Mouse (Mus musculus): Measurements from ENCODE around the gene Akap8.
A peak's percentile ranks its signal among the peaks of the same experiment; 100 is the strongest.

The Akap8 gene

DNA sequence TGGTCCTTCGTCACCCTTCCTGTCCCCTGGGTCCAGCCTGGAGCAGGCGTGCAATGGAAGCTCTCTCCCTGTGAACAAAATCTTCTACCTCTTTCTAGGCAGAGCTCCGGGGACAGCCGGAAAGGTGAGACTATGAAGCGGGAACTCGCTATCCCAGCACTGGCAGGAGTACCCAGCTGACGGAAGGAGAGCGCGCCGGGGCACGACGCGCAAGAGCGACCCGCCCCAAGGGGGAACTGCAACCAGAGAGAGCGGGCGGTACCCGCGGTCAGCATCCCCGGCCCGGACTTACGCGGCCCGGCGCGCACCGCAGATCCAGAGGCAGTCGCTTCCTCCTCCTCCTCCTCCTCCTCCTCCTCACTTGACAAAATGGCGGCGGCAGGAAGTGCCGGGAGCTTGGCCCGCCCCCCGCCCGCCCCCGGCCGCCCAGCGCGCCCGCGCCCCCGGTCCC, 37.2 kb downstream of the Akap8 start:
- peak; percentile 73 for DNase-seq (ENCODE audit: low read depth)

DNA sequence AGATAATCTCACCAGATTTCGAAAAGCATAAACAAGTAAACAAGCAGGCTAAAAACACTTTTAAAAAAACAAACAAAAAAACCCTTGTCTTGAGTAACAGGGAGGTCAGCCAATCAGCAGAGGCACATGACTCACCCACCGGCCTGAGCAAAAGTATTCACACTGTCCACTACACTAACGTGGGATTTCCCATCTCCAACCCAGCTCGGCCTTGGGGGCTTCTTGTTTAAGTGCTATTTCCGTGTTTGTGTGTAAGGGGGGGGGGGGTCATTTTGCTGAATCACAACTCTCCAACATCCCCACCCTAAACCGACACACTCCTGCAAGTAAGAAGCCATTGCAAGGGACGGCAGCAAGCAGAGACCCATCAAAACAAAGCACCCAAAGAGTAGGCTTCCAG, 37.7 kb downstream of the Akap8 start:
- peak; percentile 81 for DNase-seq (ENCODE audit: low read depth)

DNA sequence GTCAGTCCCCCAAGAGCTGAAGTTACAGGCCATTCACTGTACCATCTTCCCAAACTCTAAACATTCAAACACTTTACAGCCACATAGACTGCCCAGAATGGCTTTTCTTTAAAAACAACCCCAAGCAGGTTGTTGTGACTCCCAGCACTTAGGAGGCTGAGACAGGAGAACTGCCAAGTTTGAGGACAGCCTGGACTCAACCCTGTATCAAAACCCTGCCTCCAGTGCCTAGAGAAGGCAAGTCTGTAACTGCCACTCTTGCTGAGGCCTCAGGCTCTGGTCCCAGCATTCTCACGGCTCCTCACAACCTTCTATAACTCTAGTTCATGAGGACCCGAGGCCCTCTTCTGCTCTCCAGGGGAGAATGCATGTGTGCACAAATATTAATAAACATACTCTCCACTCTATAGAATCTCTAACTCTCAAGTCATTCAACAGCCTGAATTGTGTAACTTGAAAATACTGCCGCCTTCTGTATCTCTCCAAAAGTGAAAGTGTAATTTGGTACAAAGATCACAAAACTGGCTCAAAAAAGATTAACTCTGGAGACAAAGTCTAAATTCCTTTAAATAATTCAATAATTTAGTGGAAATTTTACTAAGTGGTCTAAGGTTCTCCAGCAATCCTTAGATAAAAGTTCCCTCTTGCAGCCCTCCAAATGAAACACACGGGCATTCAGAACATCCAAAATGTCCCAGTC, 39.3 kb downstream of the Akap8 start:
- DNase-seq (ENCODE audit: low read depth), result peak; percentile 11

- no peak for DNase-seq (ENCODE audit: low read depth)
Observed at GRCm38 (mm10) chr17:32281126-32281525, 39.9 kb downstream of the Akap8 start.

- DNase-seq (ENCODE audit: low read depth), result no peak
Observed at GRCm38 (mm10) chr17:32280575-32280974, 40.5 kb downstream of the Akap8 start.

GRCm38 (mm10) chr17:32277201-32277600, 43.8 kb downstream of the Akap8 start:
- DNase-seq (ENCODE audit: low read depth), result no peak

DNA sequence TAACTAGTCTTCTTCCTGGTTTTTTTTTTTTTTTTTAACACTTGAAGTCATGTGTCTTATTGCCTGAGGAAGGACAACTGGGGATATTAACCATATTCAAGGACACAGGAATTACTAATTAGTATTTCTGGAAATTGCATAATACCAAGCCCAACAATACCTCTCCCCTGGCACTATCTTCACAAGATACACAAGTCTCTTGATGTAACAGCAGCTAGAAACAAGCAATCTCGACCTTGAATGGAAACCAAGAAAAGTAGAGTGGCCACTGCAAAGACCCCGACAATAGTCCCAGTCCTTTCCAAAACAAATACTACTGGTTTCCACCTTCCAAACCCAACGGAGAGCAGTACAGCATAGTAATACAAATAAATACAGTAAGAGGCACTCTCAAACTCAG, 45.5 kb downstream of the Akap8 start:
- no peak for DNase-seq (ENCODE audit: low read depth)

DNA sequence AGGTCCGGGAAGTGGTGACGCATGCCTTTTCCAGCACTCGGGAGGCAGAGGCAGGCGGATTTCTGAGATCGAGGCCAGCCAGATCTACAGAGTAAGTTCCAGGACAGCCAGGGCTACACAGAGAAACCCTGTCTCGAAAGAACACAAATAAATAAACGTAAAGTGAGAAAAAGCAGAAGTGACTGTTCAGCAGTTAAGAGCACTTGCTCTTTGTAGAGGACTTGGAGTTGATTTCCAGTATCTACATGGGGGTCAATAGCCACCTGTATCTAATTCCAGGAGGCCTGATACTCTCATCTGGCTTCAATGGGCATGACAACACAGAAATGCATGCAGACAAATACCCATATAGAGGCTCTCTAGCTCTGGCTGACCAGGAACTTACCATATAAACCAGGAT, 51.9 kb downstream of the Akap8 start:
- DNase-seq (ENCODE audit: low read depth), result no peak

DNA sequence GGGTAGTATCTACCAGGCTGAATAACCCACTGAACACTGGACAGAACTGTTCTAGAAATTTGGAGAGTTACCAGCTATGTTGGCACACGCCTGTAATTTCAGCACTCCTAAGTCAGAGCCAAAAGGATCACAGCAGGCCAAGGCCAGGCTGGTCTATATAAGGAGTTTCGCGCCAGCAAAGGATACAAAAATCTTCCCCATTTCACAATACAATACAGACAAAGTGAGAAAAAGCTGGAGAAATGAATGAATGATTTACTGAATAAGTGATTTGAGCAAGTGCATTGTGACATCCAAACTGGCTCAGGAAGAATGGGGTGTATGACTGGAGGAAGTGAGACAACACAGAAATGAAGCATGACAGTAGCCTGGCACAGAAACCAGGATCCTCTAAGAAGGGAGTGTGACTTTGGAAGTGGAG, 52.5 kb downstream of the Akap8 start:
- peak; percentile 20 for DNase-seq (ENCODE audit: low read depth)

DNA sequence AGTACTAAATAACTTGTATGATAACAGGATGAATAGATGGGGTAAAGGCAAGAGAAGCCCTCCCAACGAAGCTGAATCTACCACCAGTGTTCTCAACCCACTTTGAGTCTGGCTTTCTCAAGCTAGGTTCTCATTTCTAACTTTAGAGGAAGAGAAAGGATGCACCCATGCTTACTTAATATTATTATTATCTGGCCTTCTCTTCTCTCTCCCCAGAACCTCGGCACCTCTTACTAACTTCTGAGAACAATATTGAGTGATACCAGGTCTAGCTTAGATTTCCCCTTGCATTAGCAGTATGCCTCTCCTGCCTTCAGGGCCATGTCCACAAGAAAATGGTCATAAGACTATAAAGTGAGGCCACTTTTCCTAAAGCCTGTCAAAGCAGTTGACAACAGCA, 52.9 kb downstream of the Akap8 start:
- no peak for DNase-seq (ENCODE audit: low read depth)

- DNase-seq (ENCODE audit: low read depth), result no peak
Observed at GRCm38 (mm10) chr17:32267617-32268016, 53.4 kb downstream of the Akap8 start.

GRCm38 (mm10) chr17:32263672-32264071, 57.4 kb downstream of the Akap8 start:
- peak; percentile 50 for DNase-seq (ENCODE audit: low read depth)

DNA sequence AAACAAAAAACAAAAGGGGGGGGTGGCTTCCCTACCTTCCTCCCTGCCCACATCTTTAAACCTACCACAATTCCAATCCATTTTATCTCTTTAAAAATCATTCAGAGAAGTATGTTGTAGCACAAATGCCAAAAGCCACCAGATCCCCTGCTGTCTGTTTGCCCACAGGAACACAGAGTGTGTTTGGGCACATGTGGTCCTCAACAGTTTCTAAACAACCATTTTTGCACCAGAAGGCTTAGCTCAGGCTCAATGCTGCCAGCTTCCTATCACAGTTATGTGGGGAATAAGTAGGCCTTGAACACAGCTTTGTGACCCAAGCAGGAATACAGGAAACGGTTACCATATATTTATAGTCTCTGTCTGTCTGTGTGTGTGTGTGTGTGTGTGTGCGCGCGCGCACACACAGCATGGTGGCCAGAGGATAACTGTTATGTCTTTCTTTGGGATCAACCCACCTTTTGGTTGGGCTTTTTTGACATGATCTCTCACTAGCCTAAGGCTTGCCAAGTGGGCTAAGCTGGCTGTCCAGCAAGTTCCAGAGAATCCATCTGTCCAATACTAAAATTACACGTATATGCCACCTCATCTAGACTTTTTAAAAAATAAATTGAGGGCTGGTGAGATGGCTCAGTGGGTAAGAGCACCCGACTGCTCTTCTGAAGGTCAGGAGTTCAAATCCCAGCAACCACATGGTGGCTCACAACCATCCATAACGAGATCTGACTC, 58.0 kb downstream of the Akap8 start:
- no peak for DNase-seq (ENCODE audit: low read depth)

GRCm38 (mm10) chr17:32258869-32259268, 62.2 kb downstream of the Akap8 start:
- no peak for DNase-seq (ENCODE audit: low read depth)

GRCm38 (mm10) chr17:32257944-32258343, 63.1 kb downstream of the Akap8 start:
- DNase-seq (ENCODE audit: low read depth), result no peak

GRCm38 (mm10) chr17:32257452-32257851, 63.6 kb downstream of the Akap8 start:
- DNase-seq (ENCODE audit: low read depth), result no peak

- no peak for DNase-seq (ENCODE audit: low read depth)
Observed at GRCm38 (mm10) chr17:32256896-32257295, 64.1 kb downstream of the Akap8 start.
